Mouse (Mus musculus) layer of hippocampus, adult 9-10 months (tissue): ENCODE measurements around the gene Ccdc42.

Experiments
- DNase-seq: peaks from one replicate; pipeline ENCODE4 v3.0.0; 2022; ENCODE audit warnings: low spot score

The Ccdc42 gene

GRCm38 (mm10) chr11:68585890-68586289 lies 931 bp upstream of the Ccdc42 start:
- no peak for DNase-seq

DNA sequence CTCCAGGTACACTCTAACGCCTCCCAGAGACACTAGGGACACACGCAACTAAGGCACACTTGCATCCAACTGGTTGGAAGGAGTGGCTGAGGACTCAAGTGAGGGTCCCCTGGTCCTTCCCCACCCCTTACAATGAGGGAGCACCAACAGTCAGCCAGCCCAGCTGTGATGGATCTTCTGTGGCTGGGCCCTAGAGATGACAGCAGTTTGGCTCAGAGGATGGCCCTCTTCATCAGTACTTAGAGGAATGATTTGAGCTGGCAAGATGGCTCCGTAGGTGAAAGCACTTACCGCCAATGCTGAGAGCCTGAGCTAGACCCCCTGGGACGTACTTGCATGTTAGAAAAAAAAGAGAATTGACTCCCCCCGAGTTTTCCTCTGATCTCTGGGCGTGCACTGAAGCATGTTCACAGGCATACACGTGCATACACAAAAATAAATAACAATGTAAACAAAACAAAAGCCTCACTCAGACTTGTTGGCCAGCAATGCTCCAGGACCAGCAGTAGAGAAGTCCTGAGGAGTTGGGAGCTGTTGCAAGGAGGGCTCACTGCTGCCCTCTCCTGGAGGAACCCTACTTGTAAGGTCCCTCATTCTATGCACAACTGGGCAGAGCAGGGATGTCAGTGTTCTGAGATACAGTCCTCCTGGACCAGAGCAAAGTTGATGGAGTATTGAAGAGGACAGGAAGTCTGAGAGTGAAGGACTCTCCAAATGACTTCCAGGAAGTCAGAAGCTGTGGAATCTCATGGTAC lies 2.4 kb downstream of the Ccdc42 start:
- peak; percentile 78 for DNase-seq

DNA sequence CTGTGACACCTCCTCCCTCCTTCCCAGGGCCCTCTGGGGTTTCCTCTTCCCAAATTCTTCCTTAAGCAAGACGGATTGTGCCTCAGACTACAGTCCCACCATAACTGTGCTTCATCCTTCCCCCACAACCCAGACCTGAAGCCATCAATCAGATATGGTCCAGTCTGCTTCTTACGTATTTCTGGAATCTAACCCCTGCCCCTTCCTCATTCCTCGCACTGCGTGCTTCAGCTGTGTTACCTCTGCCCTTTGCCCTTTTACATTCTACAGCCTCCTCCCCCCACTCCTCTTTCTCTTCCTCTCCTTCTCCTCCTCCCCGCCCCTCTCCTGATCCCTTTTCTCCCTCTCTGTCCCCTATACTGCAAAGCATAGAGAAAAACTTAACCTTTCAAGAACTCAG lies 4.9 kb downstream of the Ccdc42 start:
- DNase-seq: no peak

- DNase-seq: no peak
These were observed 6.4 kb downstream of the Ccdc42 start for GRCm38 (mm10) chr11:68593247-68593646.

- DNase-seq: no peak
These were observed 11.1 kb downstream of the Ccdc42 start for GRCm38 (mm10) chr11:68597912-68598311.

DNA sequence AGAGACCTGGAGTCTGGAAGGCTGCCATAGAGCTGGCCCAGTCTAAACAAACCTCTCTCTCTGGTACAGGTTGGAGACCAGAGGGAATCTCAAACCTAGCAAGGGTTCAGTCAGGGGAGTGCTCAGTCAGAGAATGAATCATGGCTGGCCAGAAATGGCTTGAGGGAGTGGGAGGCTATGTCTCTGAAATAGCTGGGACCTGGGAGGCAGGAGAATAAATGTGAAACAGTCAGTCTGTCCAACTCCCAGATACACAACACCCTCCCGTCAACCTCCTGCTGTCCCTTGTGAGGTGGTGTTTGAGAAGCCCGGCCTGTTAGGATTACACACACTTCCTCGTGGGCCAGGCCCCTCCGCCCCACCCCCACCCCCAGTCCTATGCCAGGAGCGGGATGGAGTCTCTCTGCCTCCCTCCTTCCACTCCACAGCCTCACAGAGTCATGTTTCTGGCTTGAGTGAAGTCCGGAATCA lies 13.8 kb downstream of the Ccdc42 start:
- no peak for DNase-seq

DNA sequence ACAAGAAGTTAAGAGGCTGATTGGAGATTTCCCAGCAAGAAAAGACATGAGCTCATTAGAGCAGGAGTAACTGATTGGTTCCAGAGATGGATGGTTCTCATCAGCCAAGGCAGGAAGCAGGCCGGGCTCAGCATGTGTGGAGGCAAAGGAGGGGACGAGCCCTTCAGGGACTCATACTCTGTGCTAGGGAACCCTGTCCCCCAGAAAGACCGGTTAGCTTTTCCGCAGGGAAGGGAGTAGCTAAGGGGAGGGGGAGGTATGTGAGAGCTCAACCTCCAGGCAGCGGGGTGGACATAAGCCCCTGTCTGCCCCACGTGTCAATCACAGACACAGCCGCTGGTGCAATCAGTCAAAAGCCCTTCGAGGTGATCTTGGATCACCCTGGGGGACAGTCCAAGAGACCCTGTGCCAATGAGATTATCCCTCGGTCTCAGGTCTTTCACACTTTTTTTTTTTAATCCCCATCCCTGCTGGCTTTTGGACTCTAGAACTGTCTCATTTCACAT lies 14.7 kb downstream of the Ccdc42 start:
- no peak for DNase-seq

GRCm38 (mm10) chr11:68602200-68602931 lies 15.5 kb downstream of the Ccdc42 start:
- no peak for DNase-seq

DNA sequence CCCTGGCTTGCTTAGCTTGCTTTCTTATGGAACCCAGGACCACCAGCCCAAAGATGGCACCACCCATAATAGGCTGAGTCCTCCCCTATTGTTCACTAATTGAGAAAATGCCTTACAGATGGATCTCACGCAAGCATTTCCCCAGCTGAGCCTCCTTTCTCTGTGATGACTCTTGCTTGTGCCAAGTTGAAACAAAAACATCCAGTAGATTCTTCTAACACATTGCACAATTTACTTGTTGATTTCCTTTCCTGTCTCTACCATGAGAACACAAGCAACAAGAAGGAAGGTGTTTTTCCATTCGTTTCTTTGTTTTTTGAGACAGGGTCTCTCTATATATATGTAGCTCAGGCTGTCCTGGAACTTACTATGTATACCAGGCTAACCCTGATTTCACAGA lies 20.2 kb downstream of the Ccdc42 start:
- no peak for DNase-seq

- no peak for DNase-seq
These were observed 23.2 kb downstream of the Ccdc42 start for GRCm38 (mm10) chr11:68609910-68610566.

- DNase-seq: no peak
These were observed 23.7 kb downstream of the Ccdc42 start for GRCm38 (mm10) chr11:68610567-68610947.

GRCm38 (mm10) chr11:68613071-68613711 lies 26.4 kb downstream of the Ccdc42 start:
- DNase-seq: no peak

DNA sequence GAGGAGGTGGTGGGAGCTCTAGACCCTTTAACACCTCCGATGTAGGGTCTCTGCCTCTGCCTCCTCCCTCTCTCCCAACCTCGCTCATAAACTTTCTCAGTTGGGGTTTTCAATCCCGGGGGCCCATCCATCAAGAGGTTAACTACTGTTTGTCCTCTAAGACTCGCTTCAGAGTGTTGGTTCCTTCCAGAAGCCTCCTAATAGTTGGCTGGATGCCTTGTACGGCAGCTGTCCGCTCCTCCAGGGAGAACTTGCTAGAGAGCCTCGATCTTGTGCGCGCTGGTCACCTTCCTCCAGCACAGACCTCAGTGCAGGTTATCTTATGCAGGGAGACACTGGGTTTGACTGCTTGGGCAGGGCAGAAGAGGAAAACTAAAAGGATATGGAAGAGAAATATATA lies 35.9 kb downstream of the Ccdc42 start:
- DNase-seq: no peak

GRCm38 (mm10) chr11:68623225-68623870 lies 36.5 kb downstream of the Ccdc42 start:
- DNase-seq: peak; percentile 26

GRCm38 (mm10) chr11:68623871-68624258 lies 37.0 kb downstream of the Ccdc42 start:
- DNase-seq: no peak

DNA sequence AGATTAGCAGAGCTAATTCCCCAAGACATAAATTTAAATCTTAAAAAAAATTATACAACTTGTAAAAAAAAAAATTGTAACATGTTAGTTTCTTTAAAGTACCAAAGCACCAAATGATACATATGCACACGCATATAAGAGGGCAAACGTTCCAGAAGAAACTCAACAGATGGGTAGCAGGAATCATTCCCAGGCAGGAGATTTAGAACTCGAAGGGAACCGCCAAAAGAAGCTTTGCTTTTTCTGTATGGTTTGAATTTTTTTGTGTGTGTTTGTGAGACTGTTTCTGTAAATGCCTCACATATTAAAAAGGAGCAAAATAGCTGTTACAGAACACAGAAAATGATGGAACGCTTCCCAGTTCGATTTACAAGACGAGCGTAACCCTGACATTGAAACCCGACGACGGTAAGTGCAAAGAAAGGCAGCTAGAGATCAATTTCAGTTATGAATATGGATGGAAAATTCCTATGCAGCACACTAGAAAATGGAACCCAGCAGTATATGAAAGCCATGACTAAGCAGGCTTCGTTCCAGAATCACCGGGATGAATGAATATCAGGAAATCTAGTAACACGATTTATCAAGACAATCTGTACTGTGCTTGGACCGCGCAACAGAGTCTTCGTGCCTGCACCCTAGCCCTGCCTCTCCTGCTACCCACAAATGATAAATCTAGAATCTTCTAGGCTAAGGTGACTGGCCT lies 44.9 kb downstream of the Ccdc42 start:
- DNase-seq: no peak

DNA sequence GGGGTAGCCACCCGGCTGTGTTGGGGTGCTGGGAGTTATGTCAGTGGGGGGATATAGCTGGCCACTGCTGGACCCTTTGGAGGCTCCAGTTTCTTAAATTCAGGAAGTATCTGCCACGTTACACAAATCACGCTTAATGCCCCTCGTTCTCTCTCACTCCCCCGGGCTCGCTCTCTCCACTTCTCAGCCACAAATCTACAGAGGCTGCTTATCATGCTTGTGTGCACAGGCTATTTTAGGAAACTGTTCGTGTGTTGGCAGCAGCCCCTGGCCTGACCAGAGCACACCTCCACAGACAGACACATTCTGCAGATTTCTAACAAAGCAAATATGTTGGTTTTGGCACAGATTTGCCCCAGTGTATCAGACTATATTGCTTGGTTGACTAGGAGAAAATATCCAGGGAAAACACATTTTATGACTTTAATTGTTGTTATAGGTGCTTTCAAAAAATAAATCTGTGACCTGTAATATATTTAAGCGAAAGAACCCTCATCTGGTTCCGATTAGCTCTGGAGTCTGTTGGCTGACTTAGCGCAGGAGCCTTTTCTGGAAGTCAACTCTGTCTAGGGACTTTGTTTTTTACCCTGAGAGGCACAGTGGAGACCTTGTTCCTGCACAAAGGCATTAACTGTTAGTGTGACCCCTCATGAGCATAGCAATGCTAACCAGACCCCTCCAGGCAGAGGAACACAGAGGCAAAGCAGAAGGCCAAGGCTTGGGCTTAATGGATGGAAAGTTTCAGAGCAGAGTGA lies 51.2 kb downstream of the Ccdc42 start:
- DNase-seq: no peak

GRCm38 (mm10) chr11:68641361-68641760 lies 54.5 kb downstream of the Ccdc42 start:
- no peak for DNase-seq

GRCm38 (mm10) chr11:68644781-68645180 lies 58.0 kb downstream of the Ccdc42 start:
- DNase-seq: no peak
